Mouse (Mus musculus): ENCODE data around the gene Dnase1l1. TPM values are rescaled to one million over a fixed set of nuclear protein-coding genes. Genes with fewer than 3 reads are reported as not detected.

Dnase1l1 gene
- total RNA-seq, 2 experiments from 2014 or later = 98.0 to 105 TPM

DNA sequence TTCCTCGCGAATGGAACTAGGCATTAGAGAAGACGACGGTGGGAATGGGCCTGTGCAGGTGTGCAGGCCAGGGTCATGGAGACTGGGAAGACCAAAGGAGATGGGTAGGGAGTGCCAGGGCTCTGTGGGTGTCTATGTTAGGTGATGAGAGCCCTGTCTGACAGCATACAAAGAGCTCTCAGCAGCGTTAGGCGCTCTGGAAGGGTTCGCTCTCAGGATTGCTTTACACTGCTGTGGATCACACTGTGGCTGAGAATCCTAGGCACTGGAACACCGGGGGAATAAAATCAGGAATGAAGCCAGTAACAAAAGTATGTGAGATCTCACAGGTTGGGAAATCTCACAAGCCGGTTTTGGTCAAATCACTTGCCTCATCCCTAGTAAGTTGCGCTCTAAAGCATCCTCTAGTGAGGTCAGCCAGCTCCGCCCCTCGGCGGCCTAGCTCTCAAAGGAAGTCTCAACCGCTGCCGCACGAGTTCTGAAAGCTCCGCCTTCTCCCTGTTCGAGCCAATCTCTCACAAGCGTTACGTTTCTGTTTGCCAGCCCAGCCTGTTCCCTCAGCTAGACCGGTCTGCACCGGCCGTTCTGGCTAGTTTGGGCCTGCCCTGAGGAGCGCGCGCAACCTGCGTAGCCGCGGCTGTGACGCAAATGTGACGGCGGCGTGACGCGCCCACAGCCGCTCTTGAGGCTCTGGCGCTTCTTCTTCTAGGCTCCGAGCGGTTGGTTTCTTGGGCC is 27.8 kb downstream of the Dnase1l1 start, which contains the start of gene Emd:
Gene Emd (plus strand): TSS at position 535 of the 735 bp plus-strand sequence.
- no peak for TF ChIP-seq CTCF (IDR thresholded peaks at IDR 0.05)
- peak; percentile 91 for DNase-seq
- intact Hi-C loops (cut with DNase I) = no loop called here
- Histone ChIP-seq H3K27ac (peak within 1 kb of the TSS; percentile 97), H3K4me3 (peak within 1 kb of the TSS; percentile 87)

DNA sequence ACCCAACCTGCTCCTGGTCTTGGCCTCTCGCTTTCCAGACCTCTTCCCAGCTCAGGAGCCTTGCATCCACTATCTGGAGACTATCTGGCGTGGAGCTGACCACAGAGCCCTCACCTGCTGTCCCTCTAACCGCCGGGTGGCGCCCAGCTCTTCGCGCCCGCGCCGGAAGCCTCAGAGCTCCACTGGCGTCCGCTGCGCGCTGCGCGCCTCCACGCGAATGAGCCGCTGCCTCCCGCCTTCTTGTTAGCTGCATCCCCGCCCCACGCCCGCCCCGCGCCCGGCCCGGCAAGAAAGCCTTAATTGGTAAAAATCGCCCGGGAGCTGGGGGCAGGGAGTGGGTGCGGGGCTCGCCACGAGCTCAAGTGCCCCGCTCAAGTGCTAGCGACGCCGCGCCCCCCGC is 32.5 kb downstream of the Dnase1l1 start, which contains the start of gene Flna:
Gene Flna (minus strand): TSS at position 206 of the 400 bp plus-strand sequence.
- H3K27ac ChIP-seq = peak within 1 kb of the TSS; percentile 78
- peak within 1 kb of the TSS; percentile 73 for H3K4me3 ChIP-seq
- intact Hi-C loops (cut with DNase I) = loop anchor here (1.0 to 10.0 kb wide), 7 partner anchors 132 to 455 kb away; partner anchors contain the start of genes Fam3a, G6pdx, Hcfc1 and Ikbkg
- peak; percentile 59 for TF ChIP-seq CTCF (IDR thresholded peaks at IDR 0.05)
- peak; percentile 79 for DNase-seq

DNA sequence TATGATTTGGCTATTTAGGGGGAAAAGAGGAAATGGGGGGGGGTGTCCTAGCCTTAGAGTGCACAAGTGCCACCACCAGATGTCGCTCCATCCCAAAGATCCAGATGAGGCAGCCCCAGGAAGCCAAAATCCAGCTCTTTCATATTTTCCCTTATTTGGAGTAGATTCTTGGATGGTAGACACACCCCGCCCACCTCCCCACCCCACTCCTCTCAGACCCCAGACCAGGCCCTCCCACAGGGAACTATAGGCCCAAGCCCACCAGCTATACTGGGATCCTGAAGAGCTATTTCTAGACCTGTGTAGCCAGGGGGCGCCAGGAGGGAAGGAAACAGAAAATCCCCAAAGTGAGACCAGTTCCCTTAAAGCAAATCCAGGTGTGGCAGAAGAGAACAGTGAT is 33.5 kb downstream of the Dnase1l1 start:
- peak; percentile 72 for TF ChIP-seq CTCF (IDR thresholded peaks at IDR 0.05)
- Histone ChIP-seq H3K4me3 (peak overlapping the region; percentile 73), H3K27ac (peak overlapping the region; percentile 78)
- DNase-seq = peak; percentile 68
- intact Hi-C loops (cut with DNase I) = loop anchor here (1.0 to 10.0 kb wide), 7 partner anchors 131 to 454 kb away; partner anchors contain the start of genes Fam3a, G6pdx, Hcfc1 and Ikbkg

DNA sequence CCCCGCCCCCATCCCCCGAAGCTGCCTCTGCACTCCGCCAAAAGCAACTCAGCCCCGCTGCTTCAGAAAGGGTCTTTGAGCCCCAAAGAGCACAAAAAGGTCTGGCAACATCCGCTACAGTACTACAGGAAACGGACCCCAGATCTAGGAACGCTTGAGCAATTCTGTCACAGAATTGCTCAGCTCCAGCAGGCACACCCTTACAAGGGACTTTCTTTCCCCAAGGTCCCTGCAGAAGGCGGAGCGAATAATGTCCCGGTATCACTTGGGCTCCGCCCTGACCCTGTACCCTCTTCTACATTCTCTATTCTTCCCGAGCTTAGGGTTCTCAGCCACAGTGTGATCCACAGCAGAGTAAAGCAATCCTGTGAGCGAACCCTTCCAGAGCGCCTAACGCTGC is 35.4 kb downstream of the Dnase1l1 start:
- intact Hi-C loops (cut with DNase I) = loop anchor here (5.0 to 10.0 kb wide), 6 partner anchors 129 to 452 kb away; partner anchors contain the start of genes Fam3a, G6pdx, Hcfc1 and Ikbkg
- peak; percentile 41 for DNase-seq
- peak overlapping the region; percentile 90 for H3K27ac ChIP-seq
- peak overlapping the region; percentile 81 for H3K4me3 ChIP-seq
- no peak for TF ChIP-seq CTCF (IDR thresholded peaks at IDR 0.05)

DNA sequence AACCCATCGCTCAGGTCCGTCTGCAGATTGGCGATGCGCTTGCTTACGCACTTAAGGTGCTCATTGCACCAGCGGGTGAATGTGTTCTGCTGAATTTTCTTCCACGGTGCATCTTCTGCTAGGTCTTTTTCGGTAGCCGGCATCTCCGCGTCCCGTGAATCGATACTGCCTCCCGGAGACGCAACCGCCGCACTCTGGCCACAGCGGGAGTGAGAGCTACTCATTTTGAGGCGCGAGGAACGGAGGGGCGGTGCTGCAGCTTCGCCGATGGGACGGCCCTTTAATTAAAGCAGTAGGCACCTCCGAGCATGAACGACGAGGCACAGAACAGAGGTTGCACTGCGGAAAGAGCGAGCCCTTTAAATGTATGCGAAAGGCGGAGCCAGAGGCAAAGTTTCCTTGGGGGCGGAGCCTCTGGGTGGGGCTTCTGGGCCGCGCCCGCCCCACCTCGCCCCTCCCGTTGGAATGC is 35.9 kb downstream of the Dnase1l1 start:
- peak; percentile 25; the same call in 1 of the 2 replicates for TF ChIP-seq CTCF (IDR thresholded peaks at IDR 0.05)
- peak overlapping the region; percentile 90 for H3K27ac ChIP-seq
- H3K4me3 ChIP-seq = peak overlapping the region; percentile 81
- intact Hi-C loops (cut with DNase I) = loop anchor here (5.0 to 10.0 kb wide), 6 partner anchors 129 to 451 kb away; partner anchors contain the start of genes Fam3a, G6pdx, Hcfc1 and Ikbkg
- DNase-seq = peak; percentile 90

DNA sequence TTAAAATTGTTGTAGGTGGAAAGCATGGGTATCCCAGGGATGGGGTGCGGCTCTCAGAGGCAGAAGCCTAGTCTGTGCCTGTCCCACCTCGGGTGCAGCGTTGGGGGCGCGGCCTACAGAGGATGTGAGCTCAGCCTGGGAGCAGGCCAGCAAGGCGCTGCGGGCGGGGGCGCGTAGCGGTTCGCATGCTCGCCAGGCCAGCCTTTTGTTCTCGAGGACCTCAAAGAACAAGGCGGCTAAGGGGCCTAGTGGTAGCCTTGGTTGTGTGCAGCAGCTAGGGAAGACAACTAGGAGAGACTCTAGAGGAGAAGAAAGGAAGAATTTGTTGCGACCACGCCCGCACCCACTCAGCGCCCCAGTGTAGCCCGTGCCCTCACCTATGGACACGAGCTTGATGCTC is 36.5 kb downstream of the Dnase1l1 start:
- no peak for TF ChIP-seq CTCF (IDR thresholded peaks at IDR 0.05)
- Histone ChIP-seq H3K4me3 (peak overlapping the region; percentile 81), H3K27ac (peak overlapping the region; percentile 90)
- DNase-seq = peak; percentile 88
- intact Hi-C loops (cut with DNase I) = loop anchor here (5.0 to 10.0 kb wide), 6 partner anchors 128 to 451 kb away; partner anchors contain the start of genes Fam3a, G6pdx, Hcfc1 and Ikbkg

DNA sequence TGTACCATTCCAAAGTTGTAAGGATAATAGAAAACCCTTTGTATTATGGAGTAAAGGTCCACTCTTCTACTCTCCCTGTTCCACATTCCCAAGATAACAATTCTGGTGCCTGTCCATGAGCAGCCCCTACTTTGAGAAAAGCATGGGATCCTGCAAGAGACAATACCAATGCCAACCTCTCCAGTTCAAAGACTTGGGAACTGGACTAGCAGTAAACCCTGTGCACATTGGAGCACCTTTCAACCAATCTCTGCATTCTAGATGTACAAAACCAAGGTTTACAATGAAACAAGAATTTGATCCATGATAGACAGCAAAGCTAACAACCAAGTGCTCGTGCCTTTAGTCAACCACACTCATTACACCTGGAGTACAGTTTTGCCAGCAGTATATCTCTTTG is 37.0 kb downstream of the Dnase1l1 start:
- TF ChIP-seq CTCF (IDR thresholded peaks at IDR 0.05) = no peak
- peak overlapping the region; percentile 81 for H3K4me3 ChIP-seq
- H3K27ac ChIP-seq = peak overlapping the region; percentile 90
- no peak for DNase-seq
- intact Hi-C loops (cut with DNase I) = loop anchor here (5.0 to 10.0 kb wide), 6 partner anchors 128 to 450 kb away; partner anchors contain the start of genes Fam3a, G6pdx, Hcfc1 and Ikbkg

DNA sequence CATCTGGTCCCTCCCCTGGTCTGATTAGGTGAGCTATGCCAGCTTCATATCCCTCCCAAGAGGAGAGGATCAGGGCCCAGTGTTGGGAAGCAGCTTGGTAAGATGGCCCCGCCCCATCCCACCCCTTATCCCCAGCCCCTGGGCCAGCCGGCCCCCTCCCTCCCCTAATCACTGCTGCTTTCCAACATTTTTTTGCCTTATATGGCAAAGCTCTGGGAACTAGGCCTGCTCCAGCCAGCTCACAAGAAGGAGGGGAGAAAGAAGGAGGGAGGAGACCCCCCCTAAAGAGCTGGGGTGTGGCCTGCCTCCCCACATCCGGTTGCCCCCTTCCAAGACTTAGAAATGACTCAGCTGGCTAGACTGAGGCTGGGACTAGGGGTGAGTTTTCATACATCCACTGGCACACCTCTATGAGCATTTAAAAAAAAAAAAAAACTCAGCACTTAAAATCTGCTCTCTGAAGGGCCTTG is 37.5 kb downstream of the Dnase1l1 start:
- intact Hi-C loops (cut with DNase I) = loop anchor here (5.0 to 10.0 kb wide), 6 partner anchors 127 to 450 kb away; partner anchors contain the start of genes Fam3a, G6pdx, Hcfc1 and Ikbkg
- no peak for TF ChIP-seq CTCF (IDR thresholded peaks at IDR 0.05)
- DNase-seq = peak; percentile 64

DNA sequence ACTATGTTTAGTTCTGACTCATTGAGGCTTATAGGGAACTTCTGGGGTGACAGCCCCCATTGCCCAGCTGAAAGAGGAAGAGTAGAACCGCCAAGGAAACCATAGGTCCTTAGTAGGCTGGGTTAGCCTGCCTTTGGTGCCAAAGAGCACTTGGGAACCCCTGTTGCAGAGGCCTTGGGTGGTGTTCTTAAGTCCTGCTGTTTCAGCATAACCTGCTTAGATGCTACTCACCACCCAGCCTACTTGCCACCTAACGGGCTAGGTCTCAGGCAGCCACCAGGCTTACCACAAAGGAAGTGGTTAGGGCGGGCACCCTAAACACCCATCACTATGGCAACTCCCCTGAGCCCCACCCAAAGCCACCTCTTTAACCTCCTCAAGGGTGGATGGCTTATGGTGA is 38.3 kb downstream of the Dnase1l1 start:
- Histone ChIP-seq H3K27ac (peak overlapping the region; percentile 90), H3K4me3 (peak overlapping the region; percentile 81)
- intact Hi-C loops (cut with DNase I) = loop anchor here (10.0 kb wide), 2 partner anchors 279 to 449 kb away; partner anchors contain the start of gene Hcfc1
- TF ChIP-seq CTCF (IDR thresholded peaks at IDR 0.05) = no peak
- no peak for DNase-seq

More for the DNA sequence above, 37.5 kb downstream of the Dnase1l1 start:
- Histone ChIP-seq H3K27ac (peak overlapping the region; percentile 90), H3K4me3 (peak overlapping the region; percentile 81)

DNA sequence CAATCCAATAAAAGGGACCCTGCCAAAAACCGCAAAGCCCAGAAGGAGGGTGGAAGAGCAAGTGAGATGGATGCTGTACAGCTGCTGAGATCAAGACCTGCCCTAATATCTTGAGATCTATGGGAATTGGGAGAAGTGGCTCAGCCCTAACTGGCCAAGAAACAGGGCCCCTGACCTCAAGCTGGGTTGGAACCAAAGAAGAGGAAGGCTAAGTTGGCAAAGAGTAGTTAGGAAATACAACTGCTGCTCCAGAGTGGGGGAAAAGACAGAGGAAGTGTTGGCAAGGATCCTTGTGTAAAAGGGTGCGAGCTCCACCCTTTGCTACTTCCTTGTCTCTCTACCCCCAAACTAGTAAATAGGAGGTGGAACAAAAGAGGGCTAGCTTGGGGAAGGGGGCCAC is 38.7 kb downstream of the Dnase1l1 start:
- Histone ChIP-seq H3K27ac (peak overlapping the region; percentile 90; the same call in 1 of the 2 replicates), H3K4me3 (peak overlapping the region; percentile 81)
- no peak for TF ChIP-seq CTCF (IDR thresholded peaks at IDR 0.05)
- DNase-seq = no peak
- intact Hi-C loops (cut with DNase I) = loop anchor here (10.0 kb wide), 2 partner anchors 279 to 449 kb away; partner anchors contain the start of gene Hcfc1

DNA sequence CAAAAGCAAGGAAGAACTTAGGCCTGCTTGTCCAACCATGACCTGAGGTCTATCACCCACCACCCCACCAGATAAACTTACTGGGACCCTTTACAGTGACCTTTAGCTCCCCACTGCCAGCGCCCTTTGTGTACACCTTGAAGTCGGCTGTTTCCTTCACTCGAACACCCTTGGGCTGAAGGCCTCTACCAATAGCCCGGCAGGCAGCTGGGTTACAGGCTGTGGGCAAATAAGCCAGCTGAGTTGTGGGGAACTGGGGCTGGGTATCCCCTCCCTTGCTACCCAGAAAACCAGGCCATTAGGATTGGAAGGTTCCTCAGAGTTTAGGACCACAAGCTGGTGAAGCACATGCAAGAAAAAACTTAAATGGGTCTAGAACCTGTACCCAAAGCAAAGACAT is 41.8 kb downstream of the Dnase1l1 start:
- Histone ChIP-seq H3K27ac (no peak overlapping the region), H3K4me3 (no peak overlapping the region)
- TF ChIP-seq CTCF (IDR thresholded peaks at IDR 0.05) = no peak
- intact Hi-C loops (cut with DNase I) = loop anchor here (10.0 kb wide), 2 partner anchors 276 to 446 kb away; partner anchors contain the start of gene Hcfc1
- DNase-seq = no peak

DNA sequence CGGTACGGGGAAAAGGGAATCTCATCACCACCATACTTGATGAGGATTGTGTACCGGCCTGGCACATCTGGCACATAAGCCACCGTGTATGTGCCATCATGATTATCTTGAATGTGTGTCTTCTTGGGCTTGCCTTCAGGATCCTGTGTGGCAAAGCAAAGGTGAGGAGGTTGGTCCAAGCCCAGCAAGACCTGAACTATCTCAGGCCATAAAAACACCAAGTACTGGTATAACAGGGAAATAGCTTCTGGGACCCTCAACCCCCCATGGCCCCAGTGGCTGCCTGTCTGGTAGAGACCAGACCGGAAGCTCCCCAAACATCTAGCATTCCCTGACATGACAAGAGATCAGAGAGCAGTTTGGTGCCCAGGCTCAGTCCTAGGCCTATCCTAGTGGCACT is 48.9 kb downstream of the Dnase1l1 start:
- DNase-seq = no peak
- intact Hi-C loops (cut with DNase I) = no loop called here

More for the DNA sequence above, 48.9 kb downstream of the Dnase1l1 start:
- TF ChIP-seq CTCF (IDR thresholded peaks at IDR 0.05) = no peak
- Histone ChIP-seq H3K27ac (no peak overlapping the region), H3K4me3 (no peak overlapping the region)

Measured in gastrocnemius, adult 2 months (tissue).